Mouse (Mus musculus) layer of hippocampus, adult 6 months (tissue): Measurements from ENCODE around the gene Btbd2. TPM values are rescaled to one million over a fixed set of nuclear protein-coding genes. Genes with fewer than 3 reads are reported as not detected.

Experiments
- long read RNA-seq, 2 experiments: library from polyadenylated mRNA; unstranded; transcript quantifications; one replicate each; pipeline ENCODE4 v2.0.0; 2019 to 2020
- microRNA-seq: library from miRNA; unstranded; fragments of <30 nt; microRNA quantifications from one replicate; pipeline ENCODE4 v1.2.0, GENCODE M21; 2020
- polyA plus RNA-seq: library from polyadenylated mRNA; unstranded; fragments of <200 nt; fragmentation: Nextera tagmentation; gene quantifications from 2 replicates; pipeline ENCODE4 v1.2.3, GENCODE M21; 2021

Btbd2 gene
- polyA plus RNA-seq: 22.4 and 26.9 TPM in 2 replicates
- long read RNA-seq, experiment 1, transcript Btbd2-202 (9 exons, 2,449 nt): major isoform, 8 of 36 reads
- long read RNA-seq, experiment 1, partial matches to known transcripts: 6 of 36 reads
- long read RNA-seq, experiment 1, other reads (novel, unspliced or antisense): 19 of 36 reads
- long read RNA-seq, experiment 2, transcript Btbd2-202 (9 exons, 2,449 nt): major isoform, 50 of 86 reads
- long read RNA-seq, experiment 2, partial matches to known transcripts: 17 of 86 reads
- long read RNA-seq, experiment 2, other reads (novel, unspliced or antisense): 17 of 86 reads

GRCm38 (mm10) chr10:80656863-80657623, at the start of gene Btbd2:
Gene Btbd2, minus strand, starts transcription at chr10:80657071.

GRCm38 (mm10) chr10:80701721-80702535, 45.1 kb upstream of the Btbd2 start, which contains the start of the genes Mob3a and Izumo4:
Gene Mob3a, minus strand, starts transcription at chr10:80701977.
Gene Izumo4, plus strand, starts transcription at chr10:80702184.

GRCm38 (mm10) chr10:80677942-80678436, 21.1 kb upstream of the Btbd2 start, which contains the start of gene Mknk2:
Gene Mknk2, minus strand, starts transcription at chr10:80678112.

GRCm38 (mm10) chr10:80622661-80623456, 34.0 kb downstream of the Btbd2 start, which contains the start of gene Csnk1g2:
Gene Csnk1g2, plus strand, starts transcription at chr10:80622838.

GRCm38 (mm10) chr10:80605721-80606120, 51.1 kb downstream of the Btbd2 start, which contains the start of gene Gm49322:
Gene Gm49322, plus strand, starts transcription at chr10:80606021.

GRCm38 (mm10) chr10:80602698-80603325, 54.1 kb downstream of the Btbd2 start, which contains the start of the genes Scamp4 and Adat3:
Gene Scamp4, plus strand, starts transcription at chr10:80602872.
Gene Adat3, plus strand, starts transcription at chr10:80602880.

Small RNA genes within 50 kb of the gene (microRNA-seq; reads per million reads assigned to microRNA genes)
- gene Mir6912: 3.4 reads per million, percentile 11 among the genes with 10 or more reads in this experiment

Other genes with a start within 250 kb of the Btbd2 start
- gene Tcf3, start 223.4 kb downstream of the Btbd2 start, polyA plus RNA-seq: 7.2 and 9.6 TPM in 2 replicates
- not detected in 2 replicates for gene Onecut3, start 162.2 kb downstream of the Btbd2 start, polyA plus RNA-seq
- 0.09 and 0.10 TPM in 2 replicates for gene Atp8b3, start 117.9 kb downstream of the Btbd2 start, polyA plus RNA-seq
- gene Rexo1, start 95.5 kb downstream of the Btbd2 start, polyA plus RNA-seq: 19.5 and 19.8 TPM in 2 replicates
- 7.5 and 8.9 TPM in 2 replicates for gene Klf16, start 79.8 kb downstream of the Btbd2 start, polyA plus RNA-seq
- 42.4 and 50.1 TPM in 2 replicates for gene Abhd17a, start 66.7 kb downstream of the Btbd2 start, polyA plus RNA-seq
- 116 and 118 TPM in 2 replicates for gene Scamp4, start 54.2 kb downstream of the Btbd2 start, polyA plus RNA-seq
- gene Adat3, start 54.2 kb downstream of the Btbd2 start, polyA plus RNA-seq: 3.0 and 3.2 TPM in 2 replicates
- gene Gm49322, start 51.0 kb downstream of the Btbd2 start, polyA plus RNA-seq: 0.23 and 0.29 TPM in 2 replicates
- 18.6 and 20.5 TPM in 2 replicates for gene Csnk1g2, start 34.2 kb downstream of the Btbd2 start, polyA plus RNA-seq
- 3.6 and 3.8 TPM in 2 replicates for gene Mknk2, start 21.0 kb upstream of the Btbd2 start, polyA plus RNA-seq
- gene Mob3a, start 44.9 kb upstream of the Btbd2 start, polyA plus RNA-seq: 9.3 and 10.8 TPM in 2 replicates
- 46.9 and 47.1 TPM in 2 replicates for gene Izumo4, start 45.1 kb upstream of the Btbd2 start, polyA plus RNA-seq
- 51.0 and 52.8 TPM in 2 replicates for gene Ap3d1, start 85.2 kb upstream of the Btbd2 start, polyA plus RNA-seq
- gene Dot1l, start 98.1 kb upstream of the Btbd2 start, polyA plus RNA-seq: 1.5 and 1.6 TPM in 2 replicates
- 9.3 and 13.8 TPM in 2 replicates for gene Sf3a2, start 141.1 kb upstream of the Btbd2 start, polyA plus RNA-seq
- 96.0 and 103 TPM in 2 replicates for gene Plekhj1, start 141.6 kb upstream of the Btbd2 start, polyA plus RNA-seq
- not detected in 2 replicates for gene Amh, start 148.2 kb upstream of the Btbd2 start, polyA plus RNA-seq
- gene Jsrp1, start 156.4 kb upstream of the Btbd2 start, polyA plus RNA-seq: 7.5 and 7.7 TPM in 2 replicates
- 2,817 and 2,885 TPM in 2 replicates for gene Oaz1, start 169.6 kb upstream of the Btbd2 start, polyA plus RNA-seq
- 19.6 and 26.3 TPM in 2 replicates for gene Lingo3, start 187.0 kb upstream of the Btbd2 start, polyA plus RNA-seq
- gene Lsm7, start 198.1 kb upstream of the Btbd2 start, polyA plus RNA-seq: 326 and 354 TPM in 2 replicates
- gene Sppl2b, start 198.2 kb upstream of the Btbd2 start, polyA plus RNA-seq: 16.5 and 20.9 TPM in 2 replicates
- gene Tmprss9, start 214.8 kb upstream of the Btbd2 start, polyA plus RNA-seq: 0.33 and 0.35 TPM in 2 replicates
- 632 and 637 TPM in 2 replicates for gene Timm13, start 243.9 kb upstream of the Btbd2 start, polyA plus RNA-seq